Mouse (Mus musculus): ENCODE measurements around the gene Pgbd5.

The Pgbd5 gene

GRCm38 (mm10) chr8:124346852-124347523, 92.5 kb downstream of the Pgbd5 start:
- DNase-seq (ENCODE audit: extremely low read depth, low read depth), result peak; percentile 5

GRCm38 (mm10) chr8:124345098-124345497, 94.4 kb downstream of the Pgbd5 start:
- DNase-seq (ENCODE audit: extremely low read depth, low read depth), result no peak

- no peak for DNase-seq (ENCODE audit: extremely low read depth, low read depth)
These were observed 95.5 kb downstream of the Pgbd5 start for GRCm38 (mm10) chr8:124343991-124344390.

GRCm38 (mm10) chr8:124343151-124343550, 96.3 kb downstream of the Pgbd5 start:
- no peak for DNase-seq (ENCODE audit: extremely low read depth, low read depth)

- DNase-seq (ENCODE audit: extremely low read depth, low read depth), result no peak
These were observed 98.9 kb downstream of the Pgbd5 start for GRCm38 (mm10) chr8:124340360-124341068.

GRCm38 (mm10) chr8:124339742-124340141, 99.7 kb downstream of the Pgbd5 start:
- DNase-seq (ENCODE audit: extremely low read depth, low read depth), result no peak

GRCm38 (mm10) chr8:124336302-124336701, 103.2 kb downstream of the Pgbd5 start:
- no peak for DNase-seq (ENCODE audit: extremely low read depth, low read depth)

GRCm38 (mm10) chr8:124331706-124332105, 107.8 kb downstream of the Pgbd5 start:
- DNase-seq (ENCODE audit: extremely low read depth, low read depth), result no peak

- DNase-seq (ENCODE audit: extremely low read depth, low read depth), result no peak
These were observed 108.4 kb downstream of the Pgbd5 start for GRCm38 (mm10) chr8:124331094-124331493.

- DNase-seq (ENCODE audit: extremely low read depth, low read depth), result no peak
These were observed 109.0 kb downstream of the Pgbd5 start for GRCm38 (mm10) chr8:124330433-124330832.

- no peak for DNase-seq (ENCODE audit: extremely low read depth, low read depth)
These were observed 109.8 kb downstream of the Pgbd5 start for GRCm38 (mm10) chr8:124329690-124330089.

GRCm38 (mm10) chr8:124328259-124328658, 111.2 kb downstream of the Pgbd5 start:
- DNase-seq (ENCODE audit: extremely low read depth, low read depth), result no peak

- no peak for DNase-seq (ENCODE audit: extremely low read depth, low read depth)
These were observed 116.1 kb downstream of the Pgbd5 start for GRCm38 (mm10) chr8:124323356-124323755.

- no peak for DNase-seq (ENCODE audit: extremely low read depth, low read depth)
These were observed 118.1 kb downstream of the Pgbd5 start for GRCm38 (mm10) chr8:124321227-124321840.

- DNase-seq (ENCODE audit: extremely low read depth, low read depth), result no peak
These were observed 120.2 kb downstream of the Pgbd5 start for GRCm38 (mm10) chr8:124319316-124319652.
